Mouse (Mus musculus): ENCODE results near the gene Gpr4.
A peak's percentile ranks its signal among the peaks of the same experiment; 100 is the strongest.

The Gpr4 gene

DNA sequence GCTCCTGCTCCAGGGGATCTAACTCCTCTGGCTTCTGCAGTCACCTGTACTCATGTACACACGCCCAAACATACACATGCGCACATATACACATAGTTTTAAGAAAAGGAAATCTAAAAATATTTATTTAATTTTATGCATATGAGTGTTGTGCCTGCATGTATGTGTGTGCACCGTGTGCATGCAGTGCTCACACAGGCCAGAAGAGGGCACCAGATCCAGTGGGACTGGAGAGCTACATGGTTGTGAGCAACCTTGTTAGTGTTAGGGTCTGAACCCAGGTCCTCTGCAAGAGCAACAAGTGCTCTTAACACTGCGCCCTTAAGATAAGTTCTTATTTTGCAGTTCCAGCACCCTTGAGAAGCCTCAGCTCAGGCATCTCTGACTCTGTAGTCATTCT, 17.7 kb upstream of the Gpr4 start:
- DNase-seq (ENCODE audit: low spot score in 2 of 2): no peak

DNA sequence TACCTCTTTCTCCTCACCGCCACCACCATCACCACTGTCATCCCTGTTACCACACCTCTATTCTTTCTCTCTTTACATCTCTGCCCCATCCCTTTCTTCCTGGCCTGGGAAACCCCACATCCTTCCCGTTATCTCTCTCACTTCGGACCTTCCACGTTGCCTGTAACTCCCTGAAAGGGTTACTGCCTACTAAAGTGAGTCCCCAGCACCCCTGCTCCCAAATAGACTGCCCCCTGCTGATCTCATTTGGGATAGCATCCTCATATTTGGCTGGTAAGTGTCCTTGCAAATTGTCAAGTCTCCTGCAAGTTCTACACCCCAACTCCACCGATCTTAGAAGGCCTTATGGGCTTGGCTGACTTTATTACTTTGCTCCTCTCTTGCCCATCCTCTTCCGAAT, 15.7 kb upstream of the Gpr4 start:
- no peak for DNase-seq (ENCODE audit: low spot score in 2 of 2)

GRCm38 (mm10) chr7:19197985-19198384, 14.4 kb upstream of the Gpr4 start:
- DNase-seq (ENCODE audit: low spot score in 2 of 2): no peak

DNA sequence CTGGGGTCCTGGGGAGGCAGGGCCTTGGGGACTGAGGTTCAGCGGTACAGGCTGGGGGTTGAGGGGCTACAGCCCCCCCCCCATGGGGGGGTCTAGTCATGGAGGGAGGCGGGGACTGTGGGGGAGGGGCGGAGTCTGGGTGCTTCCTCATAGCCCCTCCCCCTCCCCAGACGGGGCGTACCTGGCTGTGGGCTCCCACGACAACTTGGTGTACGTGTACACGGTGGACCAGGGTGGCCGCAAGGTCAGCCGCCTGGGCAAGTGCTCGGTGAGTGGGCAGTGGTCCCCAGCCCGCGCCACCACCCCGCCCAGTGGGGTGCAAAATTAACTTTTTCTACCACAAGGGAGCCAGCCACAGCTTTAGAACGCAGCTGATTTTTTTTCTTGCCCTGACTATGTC, 10.7 kb upstream of the Gpr4 start:
- DNase-seq (ENCODE audit: low spot score in 2 of 2): no peak

GRCm38 (mm10) chr7:19202065-19202850, 10.1 kb upstream of the Gpr4 start:
- no peak for DNase-seq (ENCODE audit: low spot score in 2 of 2)

DNA sequence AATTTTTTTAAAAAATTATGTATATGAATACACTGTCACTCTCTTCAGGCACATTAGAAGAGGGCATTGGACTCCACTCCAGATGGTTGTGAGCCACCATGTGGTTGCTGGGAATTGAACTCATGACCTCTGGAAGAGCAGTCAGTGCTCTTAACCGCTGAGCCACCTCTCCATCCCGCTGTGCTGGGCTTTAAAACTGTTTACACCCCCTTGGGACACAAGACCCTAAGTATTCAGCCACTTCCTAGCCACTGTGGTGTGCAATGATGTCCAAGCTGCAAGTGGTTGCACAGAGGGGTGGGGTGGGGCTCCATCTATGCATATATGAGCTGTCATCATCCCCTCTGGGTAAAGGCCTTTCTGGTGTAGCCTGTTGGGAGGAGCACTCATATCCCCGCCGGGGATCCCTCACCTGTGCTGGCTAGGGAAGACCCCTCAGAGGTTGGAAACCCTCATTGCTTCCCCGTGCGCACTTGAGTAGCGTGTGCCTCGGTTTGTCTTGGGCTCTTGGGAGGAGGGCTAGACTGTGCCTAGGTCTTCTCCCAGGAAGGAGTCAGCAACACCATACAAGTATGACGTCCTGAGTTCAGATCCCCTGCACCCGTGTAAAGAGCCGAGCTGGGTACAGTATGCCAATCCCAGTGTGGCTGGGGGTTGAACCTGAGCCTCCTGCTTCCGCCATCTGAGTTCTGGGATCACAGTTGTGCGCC, 4.0 kb upstream of the Gpr4 start:
- DNase-seq (ENCODE audit: low spot score in 2 of 2): no peak

DNA sequence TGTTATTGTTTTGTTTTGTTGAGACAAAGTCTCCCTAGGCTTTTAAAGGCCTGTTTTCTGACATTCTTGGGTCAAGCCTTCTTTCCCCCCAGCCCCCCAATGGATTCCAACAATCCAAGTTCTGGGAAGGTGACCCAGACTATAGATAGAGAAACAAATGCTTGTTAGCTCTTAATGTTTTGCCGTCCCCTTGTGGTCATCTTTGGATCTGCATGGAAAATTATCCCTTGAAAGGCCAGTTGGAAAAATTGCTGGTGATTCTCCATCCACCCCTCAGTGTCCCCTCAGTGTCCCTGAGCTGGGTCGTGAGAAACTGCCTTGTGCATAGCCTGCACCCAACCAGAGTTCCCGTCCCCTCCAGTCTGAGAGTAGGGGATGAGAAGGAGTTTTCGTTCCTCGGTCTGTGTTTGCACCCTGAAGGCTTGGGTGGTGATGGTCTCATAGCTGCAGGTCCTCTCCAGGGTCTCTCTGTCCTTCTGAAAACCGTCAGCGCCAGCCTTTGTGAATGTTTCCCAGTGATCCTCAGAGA, 3.3 kb upstream of the Gpr4 start:
- no peak for DNase-seq (ENCODE audit: low spot score in 2 of 2)

DNA sequence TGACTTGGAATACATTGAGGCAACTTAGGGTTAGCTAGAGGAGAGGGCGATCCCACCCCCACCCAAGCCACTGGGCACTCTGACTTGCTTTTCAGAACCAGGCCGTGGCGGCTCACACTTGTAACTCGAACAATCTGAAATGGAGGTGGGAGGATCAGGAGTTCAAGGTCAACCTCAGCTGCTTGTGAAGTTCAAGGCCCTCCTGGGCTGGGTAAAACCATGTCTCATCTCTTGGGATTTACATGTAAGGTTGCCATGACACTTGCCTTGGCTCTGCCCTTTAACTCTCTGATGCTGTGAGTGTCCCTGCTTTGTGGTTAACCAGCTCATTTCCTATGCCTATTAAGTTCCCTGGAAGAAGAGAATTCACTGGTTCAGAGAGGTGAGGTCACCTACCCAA, 2.8 kb upstream of the Gpr4 start:
- no peak for DNase-seq (ENCODE audit: low spot score in 2 of 2)

DNA sequence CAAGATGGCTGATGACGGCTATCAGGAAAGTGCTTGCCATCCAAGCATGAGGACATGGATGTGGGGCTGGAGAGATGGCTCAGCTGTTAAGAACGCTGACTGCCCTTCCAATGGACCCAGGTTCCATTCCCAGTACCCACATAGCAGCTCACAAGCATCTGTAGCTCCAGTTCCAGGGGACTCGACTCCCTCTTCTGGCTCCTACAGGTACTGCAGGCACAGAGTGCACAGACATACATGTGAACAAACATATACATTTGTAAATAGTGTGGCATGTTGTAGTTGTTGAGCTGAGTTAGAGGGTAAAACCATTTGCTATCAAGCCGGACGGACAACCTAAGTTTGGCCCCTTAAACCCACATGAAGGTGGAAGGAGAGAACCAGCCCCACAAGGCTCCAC, 2.3 kb upstream of the Gpr4 start:
- DNase-seq (ENCODE audit: low spot score in 2 of 2): no peak

- DNase-seq (ENCODE audit: low spot score in 2 of 2): no peak
Measured at GRCm38 (mm10) chr7:19211041-19211675, 1.2 kb upstream of the Gpr4 start.

- DNase-seq (ENCODE audit: low spot score in 2 of 2): no peak
Measured at GRCm38 (mm10) chr7:19213385-19213784, 1.0 kb downstream of the Gpr4 start.

DNA sequence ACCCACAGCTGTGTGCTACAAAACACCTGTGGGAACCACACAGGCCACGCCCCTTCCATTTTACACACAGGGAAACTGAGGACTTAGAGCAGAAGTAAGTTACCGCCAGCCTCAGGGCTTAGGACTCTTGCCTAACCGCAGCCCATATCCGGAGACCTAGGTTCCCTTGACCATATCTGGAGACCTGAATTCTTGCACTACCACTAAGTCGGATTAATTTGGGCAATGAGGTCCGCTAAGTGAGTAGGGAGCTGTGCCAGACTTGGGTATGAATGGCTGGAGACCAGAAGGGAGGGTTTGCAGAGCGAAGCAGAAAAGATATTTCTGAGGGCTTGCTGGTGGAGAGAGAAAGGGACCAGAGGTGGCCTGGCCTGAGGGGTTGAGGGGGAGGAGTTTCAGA, 2.0 kb downstream of the Gpr4 start:
- no peak for DNase-seq (ENCODE audit: low spot score in 2 of 2)

GRCm38 (mm10) chr7:19214940-19215339, 2.6 kb downstream of the Gpr4 start:
- DNase-seq (ENCODE audit: low spot score in 2 of 2): no peak

- no peak for DNase-seq (ENCODE audit: low spot score in 2 of 2)
Measured at GRCm38 (mm10) chr7:19217492-19217891, 5.2 kb downstream of the Gpr4 start.

GRCm38 (mm10) chr7:19217944-19218343, 5.6 kb downstream of the Gpr4 start:
- no peak for DNase-seq (ENCODE audit: low spot score in 2 of 2)

- no peak for DNase-seq (ENCODE audit: low spot score in 2 of 2)
Measured at GRCm38 (mm10) chr7:19220061-19220460, 7.7 kb downstream of the Gpr4 start.

DNA sequence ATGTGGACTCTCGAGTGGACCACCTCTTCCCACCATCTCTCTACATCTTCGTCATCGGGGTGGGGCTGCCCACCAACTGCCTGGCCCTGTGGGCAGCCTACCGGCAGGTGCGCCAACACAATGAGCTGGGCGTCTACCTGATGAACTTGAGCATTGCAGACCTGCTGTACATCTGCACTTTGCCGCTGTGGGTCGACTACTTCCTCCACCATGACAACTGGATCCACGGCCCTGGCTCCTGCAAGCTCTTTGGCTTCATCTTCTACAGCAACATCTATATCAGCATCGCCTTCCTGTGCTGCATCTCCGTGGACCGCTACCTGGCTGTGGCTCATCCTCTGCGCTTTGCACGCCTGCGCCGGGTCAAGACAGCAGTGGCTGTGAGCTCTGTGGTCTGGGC, 9.9 kb downstream of the Gpr4 start:
- no peak for DNase-seq (ENCODE audit: low spot score in 2 of 2)

DNA sequence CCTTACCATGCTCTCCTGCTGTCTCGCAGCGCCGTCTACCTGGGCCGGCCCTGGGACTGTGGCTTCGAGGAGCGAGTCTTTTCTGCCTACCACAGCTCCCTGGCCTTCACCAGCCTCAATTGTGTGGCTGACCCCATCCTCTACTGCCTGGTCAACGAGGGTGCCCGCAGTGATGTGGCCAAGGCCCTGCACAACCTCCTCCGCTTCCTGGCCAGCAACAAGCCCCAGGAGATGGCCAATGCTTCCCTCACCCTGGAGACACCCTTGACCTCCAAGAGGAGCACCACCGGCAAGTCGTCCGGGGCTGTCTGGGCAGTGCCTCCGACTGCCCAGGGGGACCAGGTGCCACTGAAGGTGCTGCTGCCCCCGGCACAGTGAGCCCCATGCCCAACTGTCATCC, 10.5 kb downstream of the Gpr4 start:
- no peak for DNase-seq (ENCODE audit: low spot score in 2 of 2)

DNA sequence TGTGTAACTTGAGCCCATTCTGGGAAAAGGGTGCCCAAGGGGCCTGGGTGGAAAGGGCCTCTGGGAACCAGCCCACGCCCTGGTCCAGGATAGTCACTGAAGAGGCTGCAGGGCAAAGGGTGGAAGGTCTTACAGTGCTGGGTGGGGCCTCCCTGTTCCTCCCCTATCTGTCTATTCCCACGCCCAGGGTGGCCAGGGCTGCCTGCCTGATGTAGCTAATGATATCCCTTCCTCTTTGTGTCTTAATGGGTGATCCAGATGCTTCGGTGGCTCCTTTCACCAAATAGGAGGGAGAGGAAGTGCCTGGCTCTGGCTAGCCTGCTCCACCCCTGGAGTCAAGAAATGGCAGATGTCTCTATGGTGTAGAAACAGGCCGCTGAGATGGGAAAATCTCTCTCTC, 12.6 kb downstream of the Gpr4 start:
- no peak for DNase-seq (ENCODE audit: low spot score in 2 of 2)

- DNase-seq (ENCODE audit: low spot score in 2 of 2): peak in 1 of 2 experiments; percentile 44
Measured at GRCm38 (mm10) chr7:19226817-19227797, 14.8 kb downstream of the Gpr4 start.

Measured in right cerebral cortex, postnatal 36 days (tissue).